Mouse (Mus musculus): Measurements from ENCODE around the gene Specc1l. TPM values are rescaled to one million over a fixed set of nuclear protein-coding genes. Genes with fewer than 3 reads are reported as not detected.

Gene Specc1l
- polyA plus RNA-seq, 1 experiment: 15.6 TPM

DNA sequence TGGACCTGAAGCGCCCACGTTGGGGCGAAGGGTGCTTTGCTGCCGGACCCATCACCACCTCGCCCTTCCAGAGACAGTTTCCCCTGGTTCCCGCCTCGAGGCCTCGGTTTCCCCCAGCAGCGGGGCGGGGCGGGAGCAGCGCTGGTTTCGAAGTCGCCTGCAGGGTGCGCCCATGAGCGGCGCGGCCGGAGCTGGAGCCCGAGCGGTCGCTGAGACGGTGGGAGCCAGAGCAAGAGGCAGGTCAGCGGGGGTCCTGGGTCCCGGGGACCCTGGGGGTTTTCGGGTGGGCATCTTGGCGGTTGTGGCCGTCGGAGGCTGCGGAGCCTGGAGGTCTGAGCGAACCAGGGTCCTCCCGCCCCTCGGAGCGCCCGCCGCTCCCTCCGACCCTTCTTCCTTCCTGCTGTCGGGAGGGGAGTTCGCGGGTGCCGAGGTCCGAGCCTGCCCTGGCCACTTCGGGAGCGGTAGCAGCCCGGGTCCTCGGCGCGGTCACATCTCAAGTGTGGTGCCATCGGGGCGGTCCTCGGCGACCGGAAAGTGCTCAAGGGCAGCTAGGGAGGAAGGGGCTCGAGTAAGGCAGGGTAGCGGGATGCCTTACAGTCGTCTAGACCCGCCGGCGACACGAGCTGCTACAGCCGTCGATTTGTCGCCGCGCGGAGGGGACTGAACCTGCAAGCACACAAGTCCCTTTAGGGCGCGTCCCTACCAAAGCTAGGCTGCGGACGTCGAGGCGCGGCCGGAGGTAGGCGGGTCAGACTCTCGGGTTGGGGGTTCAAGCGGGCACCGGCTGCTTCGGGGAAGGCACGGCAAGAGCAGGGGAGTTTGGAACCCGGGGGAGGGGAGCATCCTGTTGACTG lies 105.3 kb downstream of the Specc1l start:
- TF ChIP-seq CTCF (conservative IDR thresholded peaks at IDR 0.05; ENCODE audit: insufficient read depth, insufficient read length, low read depth, low read length) (peak; percentile 54), POLR2A (IDR thresholded peaks at IDR 0.05; ENCODE audit: low read depth, low read length) (no peak)
- peak overlapping the region; percentile 58 for H3K4me3 ChIP-seq (ENCODE audit: insufficient read depth, low read depth, low read length)
- peak; percentile 64 for DNase-seq
- H3K36me3 ChIP-seq (ENCODE audit: control insufficient read depth, insufficient read depth, low read length): no peaks in the 10 kb centered on the region
- H3K4me1 ChIP-seq (ENCODE audit: control insufficient read depth, insufficient read depth, low read length): no peaks in the 10 kb centered on the region
- H3K27ac ChIP-seq (ENCODE audit: insufficient read depth, low read depth, low read length): peak overlapping the region; percentile 54
- H3K27me3 ChIP-seq (replicated peaks; ENCODE audit: control insufficient read depth, insufficient read depth, low read length): no peaks in the 10 kb centered on the region
- under 1% methylated on average over 79 of the region's 81 CpGs for WGBS

DNA sequence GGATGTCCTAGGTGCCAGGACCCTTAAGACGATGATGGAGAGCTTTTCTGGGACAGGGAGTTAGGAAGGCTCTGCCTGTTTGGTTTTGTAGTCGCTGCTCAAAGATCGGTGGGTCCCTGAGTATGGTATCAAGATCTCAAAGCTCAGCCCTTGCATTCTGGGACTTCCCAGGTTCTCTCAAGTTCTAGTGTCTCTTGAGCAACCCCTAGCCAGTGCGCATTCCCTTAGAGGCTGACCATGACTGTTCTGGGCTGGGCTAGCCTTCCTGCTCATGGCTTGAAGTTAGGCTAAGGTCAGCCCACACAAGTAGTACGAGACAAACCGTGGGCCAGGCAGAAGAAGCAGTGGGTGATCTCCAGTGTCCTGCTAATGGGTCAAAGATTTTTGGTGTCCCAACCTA lies 106.3 kb downstream of the Specc1l start:
- 76% methylated on average over 6 of the region's 6 CpGs for WGBS
- H3K4me1 ChIP-seq (ENCODE audit: control insufficient read depth, insufficient read depth, low read length): no peaks in the 10 kb centered on the region

DNA sequence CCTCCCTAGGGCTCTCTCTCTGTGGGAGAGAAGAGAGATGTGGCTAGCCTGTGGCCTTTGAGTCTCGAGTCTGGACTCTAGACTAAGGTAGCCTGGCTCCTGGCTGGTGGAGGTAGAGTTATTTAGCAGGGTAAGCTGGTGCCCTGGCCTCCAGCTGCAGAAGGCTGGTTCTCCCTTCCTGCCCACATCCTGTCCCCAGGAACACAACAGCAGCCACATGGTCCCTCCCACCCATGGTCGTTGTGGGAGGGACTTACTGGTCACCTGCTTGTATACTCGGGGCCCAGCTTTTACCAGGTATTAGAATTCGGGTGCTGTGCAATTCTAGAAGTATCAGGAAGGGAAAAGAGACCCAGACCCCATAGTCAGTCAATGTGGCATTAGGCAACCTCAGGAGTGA lies 108.4 kb downstream of the Specc1l start:
- WGBS: 58% methylated on average over 4 of the region's 4 CpGs
- H3K36me3 ChIP-seq (ENCODE audit: control insufficient read depth, insufficient read depth, low read length): no peaks in the 10 kb centered on the region

More for the DNA sequence above, 106.3 kb downstream of the Specc1l start:
- DNase-seq: no peak
- H3K27ac ChIP-seq (ENCODE audit: insufficient read depth, low read depth, low read length): no peak overlapping the region
- H3K27me3 ChIP-seq (replicated peaks; ENCODE audit: control insufficient read depth, insufficient read depth, low read length): no peaks in the 10 kb centered on the region
- H3K36me3 ChIP-seq (ENCODE audit: control insufficient read depth, insufficient read depth, low read length): no peaks in the 10 kb centered on the region
- TF ChIP-seq CTCF (conservative IDR thresholded peaks at IDR 0.05; ENCODE audit: insufficient read depth, insufficient read length, low read depth, low read length): no peak
- TF ChIP-seq POLR2A (IDR thresholded peaks at IDR 0.05; ENCODE audit: low read depth, low read length): no peak
- H3K4me3 ChIP-seq (ENCODE audit: insufficient read depth, low read depth, low read length): peak overlapping the region; percentile 58

DNA sequence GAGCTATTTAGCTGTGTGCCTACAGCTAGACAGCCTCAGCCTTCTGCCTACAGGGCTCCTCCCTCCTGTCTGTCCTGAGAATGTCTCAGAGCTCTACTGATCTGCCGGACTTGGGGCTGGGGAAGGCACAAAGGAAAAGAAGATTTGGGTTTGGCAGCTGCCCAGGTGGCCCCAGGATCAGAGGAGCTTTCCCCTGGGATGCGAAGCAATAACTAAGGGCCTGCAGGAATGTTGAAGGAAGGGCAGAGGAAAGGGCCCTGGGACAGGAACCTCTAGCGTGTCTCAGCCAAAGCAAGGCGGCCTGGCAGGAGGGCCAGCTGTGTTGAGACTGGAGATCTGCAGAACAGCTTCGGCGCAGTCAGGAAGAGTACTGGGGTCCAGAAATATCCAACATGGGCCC lies 111.1 kb downstream of the Specc1l start:
- peaks cover 6% of the 10 kb centered on the region; the same call in 1 of the 2 replicates for H3K4me1 ChIP-seq (ENCODE audit: control insufficient read depth, insufficient read depth, low read length)
- H3K4me3 ChIP-seq (ENCODE audit: insufficient read depth, low read depth, low read length): no peak overlapping the region
- no peaks in the 10 kb centered on the region for H3K27me3 ChIP-seq (replicated peaks; ENCODE audit: control insufficient read depth, insufficient read depth, low read length)
- DNase-seq: peak; percentile 56
- TF ChIP-seq CTCF (conservative IDR thresholded peaks at IDR 0.05; ENCODE audit: insufficient read depth, insufficient read length, low read depth, low read length) (no peak), POLR2A (IDR thresholded peaks at IDR 0.05; ENCODE audit: low read depth, low read length) (no peak)
- 58% methylated on average over 6 of the region's 6 CpGs for WGBS
- H3K36me3 ChIP-seq (ENCODE audit: control insufficient read depth, insufficient read depth, low read length): no peaks in the 10 kb centered on the region
- H3K27ac ChIP-seq (ENCODE audit: insufficient read depth, low read depth, low read length): no peak overlapping the region

More for the DNA sequence above, 108.4 kb downstream of the Specc1l start:
- DNase-seq: no peak
- Histone ChIP-seq H3K4me1 (ENCODE audit: control insufficient read depth, insufficient read depth, low read length) (no peaks in the 10 kb centered on the region), H3K4me3 (ENCODE audit: insufficient read depth, low read depth, low read length) (no peak overlapping the region), H3K27me3 (replicated peaks; ENCODE audit: control insufficient read depth, insufficient read depth, low read length) (no peaks in the 10 kb centered on the region), H3K27ac (ENCODE audit: insufficient read depth, low read depth, low read length) (no peak overlapping the region)
- TF ChIP-seq POLR2A (IDR thresholded peaks at IDR 0.05; ENCODE audit: low read depth, low read length): no peak
- TF ChIP-seq CTCF (conservative IDR thresholded peaks at IDR 0.05; ENCODE audit: insufficient read depth, insufficient read length, low read depth, low read length): no peak

DNA sequence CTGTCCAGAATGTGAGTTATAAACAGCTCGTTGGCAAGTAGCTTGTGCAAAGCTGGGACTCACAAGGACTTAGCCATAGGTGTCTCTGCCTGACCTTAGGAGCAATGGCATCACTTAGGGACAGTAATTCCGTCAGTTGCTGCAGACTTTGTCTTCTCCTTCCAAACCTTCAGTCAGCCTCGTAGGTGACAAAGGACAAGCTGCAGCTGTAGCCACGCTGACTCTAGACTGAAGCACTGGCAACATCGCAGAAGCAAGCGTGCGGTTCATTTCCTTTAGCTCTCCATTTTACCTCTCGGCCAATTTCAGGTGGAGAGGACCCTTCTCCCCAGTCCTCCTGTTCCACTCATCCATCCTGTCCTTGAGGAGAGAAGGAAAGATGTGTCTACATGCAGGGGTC lies 112.1 kb downstream of the Specc1l start:
- Histone ChIP-seq H3K4me1 (ENCODE audit: control insufficient read depth, insufficient read depth, low read length) (peaks cover 6% of the 10 kb centered on the region; the same call in 1 of the 2 replicates), H3K27me3 (replicated peaks; ENCODE audit: control insufficient read depth, insufficient read depth, low read length) (no peaks in the 10 kb centered on the region), H3K36me3 (ENCODE audit: control insufficient read depth, insufficient read depth, low read length) (no peaks in the 10 kb centered on the region), H3K27ac (ENCODE audit: insufficient read depth, low read depth, low read length) (no peak overlapping the region), H3K4me3 (ENCODE audit: insufficient read depth, low read depth, low read length) (no peak overlapping the region)
- 90% methylated on average over 8 of the region's 8 CpGs for whole genome bisulfite sequencing
- TF ChIP-seq POLR2A (IDR thresholded peaks at IDR 0.05; ENCODE audit: low read depth, low read length) (no peak), CTCF (conservative IDR thresholded peaks at IDR 0.05; ENCODE audit: insufficient read depth, insufficient read length, low read depth, low read length) (no peak)
- DNase-seq: no peak

DNA sequence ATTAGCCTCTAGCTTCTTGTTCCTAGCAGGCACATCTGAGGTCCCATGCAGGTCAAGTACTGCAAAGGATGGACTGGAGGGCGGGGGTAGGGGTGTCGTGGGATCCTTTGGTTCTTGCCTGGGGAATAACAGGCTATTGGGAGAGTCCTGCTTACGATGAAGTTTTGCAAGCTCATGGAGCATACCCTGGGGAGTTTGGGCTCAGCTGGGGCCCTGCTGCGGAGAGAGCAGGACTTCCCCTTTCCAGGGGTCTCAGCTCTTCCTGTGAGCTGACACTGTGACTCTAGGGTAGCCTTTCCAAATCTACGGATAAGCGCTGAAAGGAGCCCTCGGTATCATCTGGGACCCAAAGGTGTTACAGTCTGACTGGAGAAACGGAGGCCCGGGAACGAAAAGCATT lies 112.5 kb downstream of the Specc1l start:
- 85% methylated on average over 10 of the region's 10 CpGs for WGBS

DNA sequence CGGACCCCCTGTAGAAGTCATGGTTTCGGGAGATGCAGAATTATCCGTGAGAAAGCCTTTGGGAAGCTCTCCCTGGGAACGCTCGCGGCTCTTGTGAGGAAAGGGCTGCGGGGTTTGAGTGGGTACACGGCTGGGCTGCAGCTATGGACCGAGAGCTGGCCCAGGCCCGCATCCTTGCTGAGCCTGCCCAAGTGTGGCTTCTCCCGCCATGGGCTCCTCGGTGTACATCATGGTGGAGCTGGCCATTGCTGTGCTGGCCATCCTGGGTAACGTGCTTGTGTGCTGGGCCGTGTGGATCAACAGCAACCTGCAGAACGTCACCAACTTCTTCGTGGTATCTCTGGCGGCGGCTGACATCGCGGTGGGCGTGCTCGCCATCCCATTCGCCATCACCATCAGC lies 113.9 kb downstream of the Specc1l start:
- WGBS: 98% methylated on average over 23 of the region's 23 CpGs
- H3K27ac ChIP-seq (ENCODE audit: insufficient read depth, low read depth, low read length): no peak overlapping the region

More for the DNA sequence above, 112.5 kb downstream of the Specc1l start:
- peaks cover 6% of the 10 kb centered on the region; the same call in 1 of the 2 replicates for H3K4me1 ChIP-seq (ENCODE audit: control insufficient read depth, insufficient read depth, low read length)
- no peaks in the 10 kb centered on the region for H3K27me3 ChIP-seq (replicated peaks; ENCODE audit: control insufficient read depth, insufficient read depth, low read length)
- H3K36me3 ChIP-seq (ENCODE audit: control insufficient read depth, insufficient read depth, low read length): no peaks in the 10 kb centered on the region
- H3K4me3 ChIP-seq (ENCODE audit: insufficient read depth, low read depth, low read length): no peak overlapping the region
- no peak overlapping the region for H3K27ac ChIP-seq (ENCODE audit: insufficient read depth, low read depth, low read length)
- DNase-seq: no peak
- TF ChIP-seq POLR2A (IDR thresholded peaks at IDR 0.05; ENCODE audit: low read depth, low read length): no peak
- TF ChIP-seq CTCF (conservative IDR thresholded peaks at IDR 0.05; ENCODE audit: insufficient read depth, insufficient read length, low read depth, low read length): no peak

More for the DNA sequence above, 113.9 kb downstream of the Specc1l start:
- no peaks in the 10 kb centered on the region for H3K36me3 ChIP-seq (ENCODE audit: control insufficient read depth, insufficient read depth, low read length)
- peaks cover 6% of the 10 kb centered on the region; the same call in 1 of the 2 replicates for H3K4me1 ChIP-seq (ENCODE audit: control insufficient read depth, insufficient read depth, low read length)
- H3K27me3 ChIP-seq (replicated peaks; ENCODE audit: control insufficient read depth, insufficient read depth, low read length): no peaks in the 10 kb centered on the region
- TF ChIP-seq CTCF (conservative IDR thresholded peaks at IDR 0.05; ENCODE audit: insufficient read depth, insufficient read length, low read depth, low read length) (no peak), POLR2A (IDR thresholded peaks at IDR 0.05; ENCODE audit: low read depth, low read length) (no peak)
- H3K4me3 ChIP-seq (ENCODE audit: insufficient read depth, low read depth, low read length): no peak overlapping the region
- no peak for DNase-seq
